Mouse (Mus musculus) C2C12 (cell line): ENCODE results near the gene Cacna1c.

Experiments
- CEBPB ChIP-seq: IDR thresholded peaks from one replicate; pipeline ENCODE4 v1.6.1; 2011; ENCODE audit warnings: low read depth, mild to moderate bottlenecking, control low read depth, moderate library complexity
- CTCF ChIP-seq: IDR thresholded peaks from one replicate; pipeline ENCODE4 v1.5.1; 2011; ENCODE audit not compliant: control insufficient read depth, insufficient read depth, insufficient read length
- FOSL1 ChIP-seq: IDR thresholded peaks from one replicate; pipeline ENCODE4 v1.8.0; 2011; ENCODE audit warnings: mild to moderate bottlenecking, low read length; ENCODE audit not compliant: poor library complexity, insufficient read depth, severe bottlenecking
- MAX ChIP-seq: IDR thresholded peaks from one replicate; pipeline ENCODE4 v1.6.1; 2011; ENCODE audit warnings: mild to moderate bottlenecking, control low read depth
- MYOD1 ChIP-seq: IDR thresholded peaks from one replicate; pipeline ENCODE4 v1.6.1; 2011; ENCODE audit warnings: low read depth; ENCODE audit not compliant: control insufficient read depth, insufficient read length
- MYOG ChIP-seq: IDR thresholded peaks from one replicate; pipeline ENCODE4 v1.6.1; 2011; ENCODE audit not compliant: control insufficient read depth, insufficient read length; ENCODE audit errors: extremely low read depth
- USF1 ChIP-seq: IDR thresholded peaks from one replicate; pipeline ENCODE4 v1.6.1; 2011; ENCODE audit warnings: low read depth, mild to moderate bottlenecking, control low read depth, moderate library complexity

- TF ChIP-seq CTCF (no peak), CEBPB (no peak), MAX (no peak), MYOG (no peak), USF1 (no peak), MYOD1 (no peak), FOSL1 (no peak)
Measured at GRCm38 (mm10) chr6:118876204-118876603, 320.0 kb downstream of the Cacna1c start.
